Mouse (Mus musculus) intestine, embryonic 14.5 days (tissue): Measurements from ENCODE around the gene Cyfip2. TPM values are rescaled to one million over a fixed set of nuclear protein-coding genes. Genes with fewer than 3 reads are reported as not detected.

ENCODE experiments used
- ATAC-seq: fragments of 200-750 bp; cut with Nextera tagmentation; replicated peaks from 2 replicates; pipeline ENCODE4 v1.8.0; 2017; ENCODE audit warnings: low read depth, moderate number of reproducible peaks, moderate TSS enrichment, moderate library complexity; ENCODE audit not compliant: low FRiP score, low TSS enrichment
- DNase-seq: peaks from one replicate; pipeline ENCODE4 v3.0.0-alpha.2; 2018; ENCODE audit warnings: low spot score
- H3K27ac ChIP-seq: fragments of 300-500 bp; sonication (generic); 2 replicates; pipeline ENCODE4 v1.5.1; 2014; ENCODE audit warnings: low read depth, mild to moderate bottlenecking, control low read depth
- H3K27me3 ChIP-seq: fragments of 300-500 bp; sonication (generic); replicated peaks from 2 replicates; pipeline ENCODE4 v1.6.1; 2014; ENCODE audit warnings: low read length, control low read depth; ENCODE audit not compliant: control insufficient read depth, insufficient read depth
- H3K36me3 ChIP-seq: fragments of 300-500 bp; sonication (generic); 2 replicates; pipeline ENCODE4 v1.6.1; 2014; ENCODE audit warnings: low read length, control low read depth; ENCODE audit not compliant: control insufficient read depth, insufficient read depth
- H3K4me1 ChIP-seq: fragments of 300-500 bp; sonication (generic); replicated peaks from 2 replicates; pipeline ENCODE4 v1.6.1; 2014; ENCODE audit warnings: low read length, control low read depth, mixed read lengths; ENCODE audit not compliant: control insufficient read depth, insufficient read depth
- H3K4me2 ChIP-seq: fragments of 300-500 bp; sonication (generic); 2 replicates; pipeline ENCODE4 v1.6.1; 2014; ENCODE audit warnings: low read length
- H3K4me3 ChIP-seq: fragments of 300-500 bp; sonication (generic); 2 replicates; pipeline ENCODE4 v1.5.1; 2014; ENCODE audit warnings: low read depth, low read length, control low read depth, mixed read lengths
- H3K9ac ChIP-seq: fragments of 300-500 bp; sonication (generic); 2 replicates; pipeline ENCODE4 v1.6.1; 2014; ENCODE audit warnings: mild to moderate bottlenecking, low read length
- H3K9me3 ChIP-seq: fragments of 300-500 bp; sonication (generic); 2 replicates; pipeline ENCODE4 v1.6.1; 2016; ENCODE audit warnings: low read length, control low read depth; ENCODE audit not compliant: control insufficient read depth
- WGBS: fragments of 180-500 bp; shearing (Covaris S2); extraction: QIAGEN DNeasy Blood & Tissue Kit; methylation state at CpG from one replicate; pipeline ENCODE4 v1.1.7; 2014; 5-methylcytosine and 5-hydroxymethylcytosine counted together
- polyA plus RNA-seq: library from polyadenylated mRNA; unstranded; fragments of >200 nt; fragmentation: Nextera tagmentation; extraction: Ambion mirVana; gene quantifications from 2 replicates; pipeline ENCODE4 v1.2.1, GENCODE M21; 2014

Gene Cyfip2
- polyA plus RNA-seq, 1 experiment from 2014 or later, result 13.4 TPM

GRCm38 (mm10) chr11:46215354-46215753 lies 97.3 kb downstream of the Cyfip2 start:
- peak overlapping the region; percentile 100 for H3K27ac ChIP-seq
- peak overlapping the region; percentile 20 for H3K9ac ChIP-seq
- ATAC-seq, result peak; percentile 80
- H3K9me3 ChIP-seq, result no peaks in the 10 kb centered on the region
- no peaks in the 10 kb centered on the region for H3K27me3 ChIP-seq
- peaks cover 34% of the 10 kb centered on the region for H3K4me1 ChIP-seq
- no peak overlapping the region for H3K4me3 ChIP-seq
- WGBS, result 10% methylated on average over 3 of the region's 3 CpGs
- peak overlapping the region; percentile 17; the same call in 1 of the 2 replicates for H3K4me2 ChIP-seq
- DNase-seq, result peak; percentile 74
- no peaks in the 10 kb centered on the region for H3K36me3 ChIP-seq

GRCm38 (mm10) chr11:46214368-46215230 lies 98.1 kb downstream of the Cyfip2 start:
- Histone ChIP-seq H3K27ac (peak overlapping the region; percentile 100), H3K4me3 (no peak overlapping the region), H3K9me3 (no peaks in the 10 kb centered on the region), H3K27me3 (no peaks in the 10 kb centered on the region), H3K36me3 (no peaks in the 10 kb centered on the region), H3K4me1 (peaks cover 38% of the 10 kb centered on the region), H3K9ac (peak overlapping the region; percentile 40), H3K4me2 (peak overlapping the region; percentile 18)
- 15% methylated on average over 14 of the region's 14 CpGs for WGBS
- ATAC-seq (peak; percentile 13), DNase-seq (peak; percentile 74)

- Histone ChIP-seq H3K27ac (peak overlapping the region; percentile 100), H3K36me3 (no peaks in the 10 kb centered on the region), H3K27me3 (no peaks in the 10 kb centered on the region), H3K4me3 (no peak overlapping the region), H3K9ac (peak overlapping the region; percentile 40; the same call in 1 of the 2 replicates), H3K4me1 (peaks cover 38% of the 10 kb centered on the region), H3K9me3 (no peaks in the 10 kb centered on the region), H3K4me2 (peak overlapping the region; percentile 18; the same call in 1 of the 2 replicates)
- no peak for DNase-seq
- WGBS, result 26% methylated on average over 5 of the region's 5 CpGs
- ATAC-seq, result peak; percentile 88
Observed at GRCm38 (mm10) chr11:46213844-46214243, 98.8 kb downstream of the Cyfip2 start.

- peak overlapping the region; percentile 100 for H3K27ac ChIP-seq
- no peak for DNase-seq
Observed at GRCm38 (mm10) chr11:46211858-46212257, 100.8 kb downstream of the Cyfip2 start.

GRCm38 (mm10) chr11:46209884-46210283 lies 102.8 kb downstream of the Cyfip2 start:
- no peak overlapping the region for H3K27ac ChIP-seq
- H3K9me3 ChIP-seq, result no peaks in the 10 kb centered on the region
- no peaks in the 10 kb centered on the region; the same call in 1 of the 2 replicates for H3K36me3 ChIP-seq
- H3K4me2 ChIP-seq, result no peak overlapping the region
- peaks cover 38% of the 10 kb centered on the region for H3K4me1 ChIP-seq
- H3K4me3 ChIP-seq, result no peak overlapping the region
- no peak overlapping the region for H3K9ac ChIP-seq
- 42% methylated on average over 2 of the region's 2 CpGs for WGBS
- DNase-seq, result no peak
- no peak for ATAC-seq
- H3K27me3 ChIP-seq, result no peaks in the 10 kb centered on the region

More at GRCm38 (mm10) chr11:46211858-46212257, 100.8 kb downstream of the Cyfip2 start:
- no peaks in the 10 kb centered on the region for H3K27me3 ChIP-seq
- WGBS, result 30% methylated on average over 3 of the region's 3 CpGs
- ATAC-seq, result no peak
- H3K36me3 ChIP-seq, result no peaks in the 10 kb centered on the region; the same call in 1 of the 2 replicates
- no peak overlapping the region for H3K4me2 ChIP-seq
- peaks cover 38% of the 10 kb centered on the region for H3K4me1 ChIP-seq
- H3K9me3 ChIP-seq, result no peaks in the 10 kb centered on the region
- no peak overlapping the region for H3K9ac ChIP-seq
- H3K4me3 ChIP-seq, result no peak overlapping the region

- Histone ChIP-seq H3K36me3 (no peaks in the 10 kb centered on the region; the same call in 1 of the 2 replicates), H3K4me3 (no peak overlapping the region), H3K9me3 (no peaks in the 10 kb centered on the region), H3K27ac (peak overlapping the region; percentile 90), H3K4me2 (no peak overlapping the region; the same call in 1 of the 2 replicates), H3K4me1 (peaks cover 13% of the 10 kb centered on the region; the same call in 1 of the 2 replicates), H3K9ac (no peak overlapping the region), H3K27me3 (no peaks in the 10 kb centered on the region)
- WGBS, result 24% methylated on average over 17 of the region's 17 CpGs
- DNase-seq, result peak; percentile 58
- peak; percentile 66 for ATAC-seq
Observed at GRCm38 (mm10) chr11:46205639-46206409, 106.8 kb downstream of the Cyfip2 start.

- Histone ChIP-seq H3K36me3 (no peaks in the 10 kb centered on the region; the same call in 1 of the 2 replicates), H3K4me3 (no peak overlapping the region), H3K27me3 (no peaks in the 10 kb centered on the region), H3K4me2 (no peak overlapping the region), H3K9ac (no peak overlapping the region), H3K27ac (peak overlapping the region; percentile 90), H3K9me3 (no peaks in the 10 kb centered on the region), H3K4me1 (peaks cover 10% of the 10 kb centered on the region; the same call in 1 of the 2 replicates)
- WGBS, result 87% methylated on average over 9 of the region's 9 CpGs
- no peak for ATAC-seq
- no peak for DNase-seq
Observed at GRCm38 (mm10) chr11:46204841-46205240, 107.8 kb downstream of the Cyfip2 start.

- Histone ChIP-seq H3K4me3 (no peak overlapping the region), H3K9ac (no peak overlapping the region), H3K9me3 (no peaks in the 10 kb centered on the region), H3K27me3 (no peaks in the 10 kb centered on the region), H3K27ac (peak overlapping the region; percentile 62), H3K36me3 (no peaks in the 10 kb centered on the region; the same call in 1 of the 2 replicates), H3K4me2 (no peak overlapping the region), H3K4me1 (peaks cover 10% of the 10 kb centered on the region; the same call in 1 of the 2 replicates)
- WGBS, result 32% methylated on average over 10 of the region's 10 CpGs
- no peak for ATAC-seq
- no peak for DNase-seq
Observed at GRCm38 (mm10) chr11:46202547-46202887, 110.1 kb downstream of the Cyfip2 start.
